12 mouse cellular contexts compared by ENCODE assay signal in genomic region chr5:77151075-77151474, GRCm38 (mm10). TPM values are rescaled to one million over a fixed set of nuclear protein-coding genes. Genes with fewer than 3 reads are reported as not detected.
DNase-seq lines count a peak whose midpoint lies in the region; ATAC-seq lines count a peak whose summit lies in the region.
"Had no signal": no experiment of that assay in that cellular context is flagged by ENCODE, and none has a peak within 500 bp of the region (broad histone marks: within the 10 kb centered on the region; RNA-seq: fewer than 3 reads in every experiment).

No protein-coding gene starts in this region.

- WGBS in heart, embryonic 16.5 days: 20% methylated on average over 7 of the region's 7 CpGs

- no peaks in the 10 kb centered on the region for H3K27me3 ChIP-seq in heart, embryonic 16.5 days (ENCODE audit: control insufficient read depth, insufficient read depth, low read length)

- H3K36me3 ChIP-seq in heart, embryonic 16.5 days (ENCODE audit: control insufficient read depth, insufficient read depth): no peaks in the 10 kb centered on the region
- H3K36me3 ChIP-seq: forebrain, embryonic 12.5 days had no signal

- intact Hi-C loops in left cerebral cortex, postnatal 4 days (cut with DNase I): no loop called here

- no peak overlapping the region for H3K4me3 ChIP-seq in heart, embryonic 16.5 days (ENCODE audit: low read length)
- H3K4me3 ChIP-seq: forebrain, embryonic 12.5 days; left cerebral cortex, adult 2 months had no signal

- H3K4me2 ChIP-seq in heart, embryonic 16.5 days (ENCODE audit: low read depth, low read length): no peak overlapping the region
- H3K4me2 ChIP-seq: forebrain, embryonic 12.5 days had no signal

- peak overlapping the region; percentile 9; the same call in 1 of the 2 replicates for H3K27ac ChIP-seq in heart, embryonic 16.5 days (ENCODE audit: low read length)
- H3K27ac ChIP-seq: forebrain, embryonic 12.5 days; left cerebral cortex, adult 2 months had no signal

- no peak for DNase-seq in frontal cortex, postnatal 14 days (ENCODE audit: low spot score in 2 of 2)
- peak; percentile 49 to 65 for DNase-seq in left cerebral cortex, adult 18-20 months (ENCODE audit: low spot score in 2 of 2)
- DNase-seq in left cerebral cortex, postnatal 4 days: no peak
- DNase-seq in lung, postnatal 10 days: peak; percentile 44
- no peak for DNase-seq in B cell, adult 2 months
- DNase-seq in adrenal gland, postnatal 36 days: no peak
- DNase-seq: cerebellum, adult 9-10 months; kidney, postnatal 25 days had no signal

- no peak overlapping the region for H3K9ac ChIP-seq in heart, embryonic 16.5 days (ENCODE audit: low read length)
- H3K9ac ChIP-seq: forebrain, embryonic 12.5 days had no signal

- no peaks in the 10 kb centered on the region for H3K9me3 ChIP-seq in heart, embryonic 16.5 days (replicated peaks; ENCODE audit: control insufficient read depth, low read length)
- H3K9me3 ChIP-seq: forebrain, embryonic 12.5 days had no signal

- ATAC-seq in frontal cortex, adult (ENCODE audit: low TSS enrichment): peak; percentile 92
- ATAC-seq in heart, embryonic 16.5 days (replicated peaks; ENCODE audit: extremely low read depth, insufficient read depth, low FRiP score): peak; percentile 63

- peaks cover 9% of the 10 kb centered on the region for H3K4me1 ChIP-seq in heart, embryonic 16.5 days (ENCODE audit: control insufficient read depth, insufficient read depth, low read length)
- H3K4me1 ChIP-seq: forebrain, embryonic 12.5 days had no signal

RNA-seq across cellular contexts. Expression of gene Hopx, which starts 36.2 kb away (rescaled TPM):
- 10 to 100 TPM; 23.4 to 31.3 TPM for total RNA-seq in left cerebral cortex, adult 18-20 months (2021)
- total RNA-seq in left cerebral cortex, postnatal 4 days (2021): 10 to 100 TPM; 11.1 to 13.7 TPM
- polyA plus RNA-seq in heart, embryonic 16.5 days (2015; fragmentation: Nextera tagmentation; extraction: Ambion mirVana): 16.7 and 21.9 TPM in 2 replicates
- total RNA-seq in adrenal gland, postnatal 36 days (2021): 1 to 10 TPM; 1.7 to 2.6 TPM

Comparison
In these comparisons a context has a peak if more than half of its experiments do, and no peak if none do; other contexts are left out.
1. DNase-seq: peak in left cerebral cortex, adult 18-20 months (2 of 2) and lung, postnatal 10 days (single experiment); none in frontal cortex, postnatal 14 days (0 of 2), left cerebral cortex, postnatal 4 days (single experiment), B cell, adult 2 months (0 of 2) and adrenal gland, postnatal 36 days (0 of 2).